Mouse (Mus musculus): ENCODE measurements at regions not wholly inside any gene's neighbourhood (a gene's known extent, or its start where the extent isn't known, plus 50 kb on each side); places are given as distances from the start of the nearest gene placed in this dataset.

GRCm38 (mm10) chr9:41621341-41621740 is 459.8 kb upstream of the Ubash3b start:
- 80% methylated on average over 8 of the region's 8 CpGs for WGBS
- Histone ChIP-seq H3K36me3 (ENCODE audit: control insufficient read depth, insufficient read depth, low read length) (no peaks in the 10 kb centered on the region), H3K27me3 (ENCODE audit: control insufficient read depth, insufficient read depth, low read length) (no peaks in the 10 kb centered on the region), H3K4me3 (ENCODE audit: low read depth, low read length) (no peak overlapping the region), H3K4me1 (ENCODE audit: control insufficient read depth, insufficient read depth, insufficient read length, low read length) (no peaks in the 10 kb centered on the region), H3K27ac (ENCODE audit: insufficient read depth, low read depth, low read length) (no peak overlapping the region)
- TF ChIP-seq CTCF (IDR thresholded peaks at IDR 0.05; ENCODE audit: extremely low read depth, insufficient read length, insufficient replicate concordance, low read depth, low read length): no peak
- no peak for TF ChIP-seq POLR2A (IDR thresholded peaks at IDR 0.05; ENCODE audit: low read depth, low read length)

- TF ChIP-seq CTCF (IDR thresholded peaks at IDR 0.05; ENCODE audit: extremely low read depth, insufficient read length, insufficient replicate concordance, low read depth, low read length): no peak
- no peak for TF ChIP-seq POLR2A (IDR thresholded peaks at IDR 0.05; ENCODE audit: low read depth, low read length)
- no peak overlapping the region for H3K4me3 ChIP-seq (ENCODE audit: low read depth, low read length)
- 83% methylated on average over 7 of the region's 7 CpGs for WGBS
- no peaks in the 10 kb centered on the region for H3K4me1 ChIP-seq (ENCODE audit: control insufficient read depth, insufficient read depth, insufficient read length, low read length)
- no peaks in the 10 kb centered on the region for H3K27me3 ChIP-seq (ENCODE audit: control insufficient read depth, insufficient read depth, low read length)
- H3K36me3 ChIP-seq (ENCODE audit: control insufficient read depth, insufficient read depth, low read length): no peaks in the 10 kb centered on the region
- H3K27ac ChIP-seq (ENCODE audit: insufficient read depth, low read depth, low read length): no peak overlapping the region
Measured at GRCm38 (mm10) chr9:41614002-41614401, 452.5 kb upstream of the Ubash3b start.

- Histone ChIP-seq H3K36me3 (ENCODE audit: control insufficient read depth, insufficient read depth, low read length) (no peaks in the 10 kb centered on the region), H3K27ac (ENCODE audit: insufficient read depth, low read depth, low read length) (no peak overlapping the region), H3K4me1 (ENCODE audit: control insufficient read depth, insufficient read depth, insufficient read length, low read length) (no peaks in the 10 kb centered on the region), H3K27me3 (ENCODE audit: control insufficient read depth, insufficient read depth, low read length) (no peaks in the 10 kb centered on the region), H3K4me3 (ENCODE audit: low read depth, low read length) (no peak overlapping the region)
- WGBS: 72% methylated on average over 14 of the region's 14 CpGs
- TF ChIP-seq CTCF (IDR thresholded peaks at IDR 0.05; ENCODE audit: extremely low read depth, insufficient read length, insufficient replicate concordance, low read depth, low read length) (no peak), POLR2A (IDR thresholded peaks at IDR 0.05; ENCODE audit: low read depth, low read length) (no peak)
Measured at GRCm38 (mm10) chr9:41612802-41613550, 451.5 kb upstream of the Ubash3b start.

GRCm38 (mm10) chr9:41612452-41612795 is 450.9 kb upstream of the Ubash3b start:
- Histone ChIP-seq H3K4me3 (ENCODE audit: low read depth, low read length) (no peak overlapping the region), H3K36me3 (ENCODE audit: control insufficient read depth, insufficient read depth, low read length) (no peaks in the 10 kb centered on the region), H3K27me3 (ENCODE audit: control insufficient read depth, insufficient read depth, low read length) (no peaks in the 10 kb centered on the region), H3K4me1 (ENCODE audit: control insufficient read depth, insufficient read depth, insufficient read length, low read length) (no peaks in the 10 kb centered on the region), H3K27ac (ENCODE audit: insufficient read depth, low read depth, low read length) (no peak overlapping the region)
- WGBS: 14% methylated on average over 7 of the region's 7 CpGs
- no peak for TF ChIP-seq POLR2A (IDR thresholded peaks at IDR 0.05; ENCODE audit: low read depth, low read length)
- TF ChIP-seq CTCF (IDR thresholded peaks at IDR 0.05; ENCODE audit: extremely low read depth, insufficient read length, insufficient replicate concordance, low read depth, low read length): no peak

- no peak overlapping the region for H3K27ac ChIP-seq (ENCODE audit: insufficient read depth, low read depth, low read length)
- no peak for TF ChIP-seq POLR2A (IDR thresholded peaks at IDR 0.05; ENCODE audit: low read depth, low read length)
- TF ChIP-seq CTCF (IDR thresholded peaks at IDR 0.05; ENCODE audit: extremely low read depth, insufficient read length, insufficient replicate concordance, low read depth, low read length): no peak
- H3K36me3 ChIP-seq (ENCODE audit: control insufficient read depth, insufficient read depth, low read length): no peaks in the 10 kb centered on the region
- WGBS: 28% methylated on average over 11 of the region's 11 CpGs
- no peaks in the 10 kb centered on the region for H3K27me3 ChIP-seq (ENCODE audit: control insufficient read depth, insufficient read depth, low read length)
- H3K4me3 ChIP-seq (ENCODE audit: low read depth, low read length): no peak overlapping the region
- no peaks in the 10 kb centered on the region for H3K4me1 ChIP-seq (ENCODE audit: control insufficient read depth, insufficient read depth, insufficient read length, low read length)
Measured at GRCm38 (mm10) chr9:41611534-41612451, 450.3 kb upstream of the Ubash3b start.

- 63% methylated on average over 4 of the region's 4 CpGs for WGBS
- H3K27ac ChIP-seq (ENCODE audit: insufficient read depth, low read depth, low read length): no peak overlapping the region
- no peaks in the 10 kb centered on the region for H3K4me1 ChIP-seq (ENCODE audit: control insufficient read depth, insufficient read depth, insufficient read length, low read length)
- H3K27me3 ChIP-seq (ENCODE audit: control insufficient read depth, insufficient read depth, low read length): no peaks in the 10 kb centered on the region
- H3K4me3 ChIP-seq (ENCODE audit: low read depth, low read length): no peak overlapping the region
- no peaks in the 10 kb centered on the region for H3K36me3 ChIP-seq (ENCODE audit: control insufficient read depth, insufficient read depth, low read length)
- TF ChIP-seq CTCF (IDR thresholded peaks at IDR 0.05; ENCODE audit: extremely low read depth, insufficient read length, insufficient replicate concordance, low read depth, low read length): no peak
- no peak for TF ChIP-seq POLR2A (IDR thresholded peaks at IDR 0.05; ENCODE audit: low read depth, low read length)
Measured at GRCm38 (mm10) chr9:41610347-41610746, 448.9 kb upstream of the Ubash3b start.

- TF ChIP-seq POLR2A (IDR thresholded peaks at IDR 0.05; ENCODE audit: low read depth, low read length) (no peak), CTCF (IDR thresholded peaks at IDR 0.05; ENCODE audit: extremely low read depth, insufficient read length, insufficient replicate concordance, low read depth, low read length) (no peak)
- no peaks in the 10 kb centered on the region for H3K27me3 ChIP-seq (ENCODE audit: control insufficient read depth, insufficient read depth, low read length)
- H3K4me1 ChIP-seq (ENCODE audit: control insufficient read depth, insufficient read depth, insufficient read length, low read length): no peaks in the 10 kb centered on the region
- H3K4me3 ChIP-seq (ENCODE audit: low read depth, low read length): no peak overlapping the region
- H3K27ac ChIP-seq (ENCODE audit: insufficient read depth, low read depth, low read length): no peak overlapping the region
- no peaks in the 10 kb centered on the region for H3K36me3 ChIP-seq (ENCODE audit: control insufficient read depth, insufficient read depth, low read length)
- WGBS: 53% methylated on average over 1 of the region's 1 CpGs
Measured at GRCm38 (mm10) chr9:41606136-41606535, 444.6 kb upstream of the Ubash3b start.
